Mouse (Mus musculus) small intestine, adult 2 months (tissue): ENCODE measurements around the gene Nfasc. TPM values are rescaled to one million over a fixed set of nuclear protein-coding genes. Genes with fewer than 3 reads are reported as not detected.

Experiments
- H3K27ac ChIP-seq: fragments of 200-500 bp; 2 replicates; pipeline ENCODE4 v1.5.1; 2012; ENCODE audit warnings: low read depth, low read length, control low read depth, inconsistent platforms; ENCODE audit not compliant: insufficient read depth
- H3K27me3 ChIP-seq: fragments of 200-500 bp; 2 replicates; pipeline ENCODE4 v1.6.1; 2012; ENCODE audit warnings: mild to moderate bottlenecking, moderate library complexity, low read length, inconsistent platforms; ENCODE audit not compliant: control insufficient read depth, insufficient read depth
- H3K36me3 ChIP-seq: fragments of 200-500 bp; 2 replicates; pipeline ENCODE4 v1.6.1; 2012; ENCODE audit warnings: mild to moderate bottlenecking, low read length, control low read depth, inconsistent platforms; ENCODE audit not compliant: control insufficient read depth, insufficient read depth
- H3K4me1 ChIP-seq: fragments of 200-500 bp; 2 replicates; pipeline ENCODE4 v1.6.1; 2012; ENCODE audit warnings: low read length, inconsistent platforms, mixed read lengths; ENCODE audit not compliant: control insufficient read depth, insufficient read depth, insufficient read length
- H3K4me3 ChIP-seq: fragments of 200-500 bp; 2 replicates; pipeline ENCODE4 v1.5.1; 2012; ENCODE audit warnings: low read depth, mild to moderate bottlenecking, control low read depth, inconsistent platforms, low read length, moderate library complexity
- CTCF ChIP-seq: fragments of 200-500 bp; IDR thresholded peaks from 2 replicates; pipeline ENCODE4 v1.5.1; 2012; ENCODE audit warnings: low read depth, mild to moderate bottlenecking, control low read depth, inconsistent platforms, low read length, moderate library complexity, mixed read lengths; ENCODE audit not compliant: insufficient replicate concordance, insufficient read length; ENCODE audit errors: extremely low read depth
- POLR2A ChIP-seq: fragments of 200-500 bp; IDR thresholded peaks from 2 replicates; pipeline ENCODE4 v1.6.1; 2012; ENCODE audit warnings: low read depth, mild to moderate bottlenecking, control low read depth, inconsistent platforms, low read length, moderate library complexity
- WGBS: fragments of 180-500 bp; shearing (Covaris S2); methylation state at CpG from one replicate; pipeline ENCODE4 v1.1.7; 2018; 5-methylcytosine and 5-hydroxymethylcytosine counted together
- polyA plus RNA-seq: library from polyadenylated mRNA; depleted of rRNA; stranded (reverse); fragments of >200 nt; gene quantifications from 2 replicates; pipeline ENCODE4 v1.2.3, GENCODE M21; 2012

The Nfasc gene
- polyA plus RNA-seq, 1 experiment, result 0.90 TPM

DNA sequence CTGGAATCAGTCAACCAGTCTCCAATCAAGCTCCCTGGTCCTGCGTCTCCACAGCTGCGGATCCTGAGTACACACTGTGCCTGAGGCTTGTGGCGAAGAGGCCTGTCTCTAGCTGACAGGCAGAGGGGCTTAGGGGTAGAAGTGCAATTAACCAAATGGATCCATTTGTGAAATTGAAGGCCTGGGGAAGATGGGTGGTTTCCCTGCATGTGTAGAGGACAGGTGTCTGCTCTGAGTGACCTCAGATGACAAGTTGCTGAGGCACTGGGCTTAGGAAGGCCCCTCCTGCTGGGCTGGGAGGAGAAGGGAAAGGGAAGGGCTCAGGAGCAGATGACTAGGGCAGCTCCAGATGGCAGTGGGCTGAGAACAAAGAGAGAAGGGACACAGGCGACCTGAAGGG lies 81.2 kb downstream of the Nfasc start:
- Histone ChIP-seq H3K27me3 (no peaks in the 10 kb centered on the region), H3K36me3 (no peaks in the 10 kb centered on the region), H3K4me1 (peaks cover 7% of the 10 kb centered on the region), H3K27ac (no peak overlapping the region), H3K4me3 (no peak overlapping the region)
- TF ChIP-seq CTCF, result no peak
- no peak for TF ChIP-seq POLR2A
- 32% methylated on average over 4 of the region's 4 CpGs for whole genome bisulfite sequencing

DNA sequence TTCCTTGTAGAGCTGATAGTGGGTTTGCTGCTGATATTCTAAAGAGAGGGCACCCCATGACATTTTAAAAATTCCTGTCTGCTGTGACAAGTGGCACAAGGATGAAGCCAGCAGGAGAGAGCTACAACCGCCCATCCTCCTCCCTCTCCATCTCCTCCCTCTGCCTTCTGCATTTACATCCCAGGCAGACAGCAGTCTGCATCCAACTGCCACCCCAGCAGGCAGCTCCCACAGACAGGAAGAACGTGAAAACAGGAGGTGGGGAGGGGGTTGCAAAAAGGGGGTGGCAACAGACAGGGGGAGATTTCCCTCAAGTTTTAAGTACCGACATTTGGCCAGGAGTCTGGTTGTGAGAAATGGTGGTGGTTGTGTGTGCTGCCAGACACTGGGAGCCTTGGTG lies 82.0 kb downstream of the Nfasc start:
- Histone ChIP-seq H3K36me3 (no peaks in the 10 kb centered on the region), H3K4me3 (no peak overlapping the region), H3K27ac (no peak overlapping the region), H3K4me1 (peaks cover 2% of the 10 kb centered on the region; the same call in 1 of the 2 replicates), H3K27me3 (no peaks in the 10 kb centered on the region)
- no peak for TF ChIP-seq CTCF
- no peak for TF ChIP-seq POLR2A
- 59% methylated on average over 3 of the region's 3 CpGs for WGBS

DNA sequence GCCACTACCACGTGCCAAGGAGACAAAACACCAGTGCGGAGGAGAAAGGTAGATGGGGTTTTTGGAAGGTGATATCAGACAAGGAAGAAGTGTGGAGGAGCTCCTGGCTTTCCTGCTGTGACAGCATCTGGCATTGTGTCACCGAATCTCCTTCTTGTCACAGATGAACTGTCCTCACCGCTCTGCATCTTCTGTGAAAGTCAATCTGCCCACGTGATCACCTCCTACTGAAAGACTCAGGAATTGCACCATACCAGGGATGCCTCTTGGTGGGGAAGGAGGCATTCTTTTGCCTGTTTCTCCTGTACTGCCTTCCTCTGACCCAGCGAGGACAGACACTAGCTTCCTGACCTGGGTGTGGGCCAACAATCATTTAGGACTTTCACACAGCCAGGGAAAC lies 86.0 kb downstream of the Nfasc start:
- 66% methylated on average over 6 of the region's 6 CpGs for WGBS
- Histone ChIP-seq H3K27me3 (no peaks in the 10 kb centered on the region), H3K4me1 (peaks cover 3% of the 10 kb centered on the region; the same call in 1 of the 2 replicates), H3K36me3 (no peaks in the 10 kb centered on the region), H3K4me3 (no peak overlapping the region), H3K27ac (no peak overlapping the region)
- TF ChIP-seq CTCF (no peak), POLR2A (no peak)

GRCm38 (mm10) chr1:132654769-132655168 lies 86.8 kb downstream of the Nfasc start:
- Histone ChIP-seq H3K4me1 (peaks cover 3% of the 10 kb centered on the region; the same call in 1 of the 2 replicates), H3K27ac (no peak overlapping the region), H3K4me3 (no peak overlapping the region), H3K27me3 (no peaks in the 10 kb centered on the region), H3K36me3 (no peaks in the 10 kb centered on the region)
- TF ChIP-seq CTCF, result no peak
- TF ChIP-seq POLR2A, result no peak
- WGBS, result 84% methylated on average over 9 of the region's 9 CpGs

DNA sequence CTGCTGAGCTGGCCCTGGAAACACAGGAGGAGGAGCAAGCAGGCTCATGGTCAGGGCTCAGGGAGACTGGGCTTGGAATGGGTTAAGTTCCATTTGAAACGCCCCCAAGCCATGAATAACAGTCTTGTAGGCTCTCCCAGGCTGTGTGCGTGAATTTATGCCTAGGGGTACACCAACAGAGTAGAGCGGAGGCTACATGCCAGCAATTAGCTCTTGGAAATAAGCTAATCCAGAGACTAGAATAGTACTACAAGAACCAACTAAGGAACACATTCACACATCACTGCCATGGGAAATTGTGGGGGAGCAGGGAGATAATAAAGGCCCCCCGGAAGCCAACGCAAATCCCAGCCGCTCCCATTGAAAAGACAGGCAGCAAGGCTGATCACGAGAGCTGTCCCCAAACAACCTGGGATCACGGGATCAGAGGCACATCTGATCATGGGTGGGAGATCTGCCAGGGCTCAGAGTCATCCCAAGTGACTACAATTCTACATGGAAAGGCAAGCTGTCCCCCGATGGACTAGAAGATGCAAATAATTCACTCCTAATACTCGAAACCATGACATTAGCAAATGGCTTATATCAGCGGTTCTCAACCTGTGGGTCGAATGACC lies 87.6 kb downstream of the Nfasc start:
- Histone ChIP-seq H3K27me3 (no peaks in the 10 kb centered on the region), H3K36me3 (no peaks in the 10 kb centered on the region), H3K27ac (no peak overlapping the region), H3K4me3 (no peak overlapping the region), H3K4me1 (peaks cover 3% of the 10 kb centered on the region; the same call in 1 of the 2 replicates)
- 85% methylated on average over 12 of the region's 12 CpGs for WGBS
- TF ChIP-seq POLR2A (no peak), CTCF (no peak)

- WGBS, result 49% methylated on average over 9 of the region's 9 CpGs
- H3K4me1 ChIP-seq, result peaks cover 3% of the 10 kb centered on the region; the same call in 1 of the 2 replicates
- H3K4me3 ChIP-seq, result no peak overlapping the region
- no peak overlapping the region for H3K27ac ChIP-seq
- no peak for TF ChIP-seq POLR2A
- no peak for TF ChIP-seq CTCF
- H3K36me3 ChIP-seq, result no peaks in the 10 kb centered on the region
- no peaks in the 10 kb centered on the region for H3K27me3 ChIP-seq
Measured at GRCm38 (mm10) chr1:132653161-132653560, 88.4 kb downstream of the Nfasc start.

- TF ChIP-seq POLR2A (no peak), CTCF (no peak)
- Histone ChIP-seq H3K36me3 (no peaks in the 10 kb centered on the region), H3K27ac (no peak overlapping the region), H3K4me1 (peaks cover 8% of the 10 kb centered on the region; the same call in 1 of the 2 replicates), H3K4me3 (no peak overlapping the region), H3K27me3 (no peaks in the 10 kb centered on the region)
- 88% methylated on average over 9 of the region's 9 CpGs for WGBS
Measured at GRCm38 (mm10) chr1:132650680-132651079, 90.9 kb downstream of the Nfasc start.
